Mouse (Mus musculus): ENCODE data around the gene Ankdd1a. TPM values are rescaled to one million over a fixed set of nuclear protein-coding genes. Genes with fewer than 3 reads are reported as not detected.

Ankdd1a gene
- polyA plus RNA-seq (2015; fragmentation: Nextera tagmentation; extraction: Ambion mirVana), result not detected in 2 replicates

DNA sequence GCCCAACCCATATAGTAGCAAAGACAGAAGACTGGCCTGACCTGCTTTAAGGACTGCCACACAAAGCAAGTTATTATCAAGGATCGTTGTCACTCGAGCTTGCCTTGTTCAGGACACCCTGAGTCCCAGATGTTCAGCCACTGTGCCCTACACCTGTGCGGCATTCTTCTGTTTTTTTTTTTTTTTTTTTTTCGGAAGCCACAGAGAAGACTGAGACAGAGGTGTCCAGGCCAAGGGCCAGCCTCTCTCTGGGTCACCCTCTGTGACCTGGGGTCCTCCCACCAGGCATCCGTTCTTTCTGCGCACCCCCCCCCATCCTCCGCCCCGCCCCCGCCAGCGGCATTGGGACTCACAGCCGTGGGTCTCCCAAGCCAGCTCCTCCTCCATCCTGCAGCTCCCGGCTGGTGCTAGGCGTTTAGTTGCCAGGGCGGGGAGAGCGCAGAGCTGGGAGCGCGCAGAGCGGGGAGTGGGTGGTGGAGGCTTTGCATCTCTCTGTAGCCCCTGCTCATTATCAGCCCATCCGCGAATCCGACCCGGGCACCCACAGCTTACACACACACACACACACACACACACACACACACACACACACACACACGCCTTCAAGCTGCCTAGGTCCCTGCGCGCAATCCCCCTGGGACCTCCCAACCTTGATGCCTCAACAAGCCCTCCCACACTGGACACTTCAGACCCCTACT is at the start of gene Ankdd1a:
TSS of gene Ankdd1a (minus strand) at position 387 of the 698 bp plus-strand sequence.
- 0 out of 2 replicates have a peak within 1 kb of the TSS, but pooled peaks have one; percentile 21 for H3K4me2 ChIP-seq
- H3K4me3 ChIP-seq (replicated peaks), result no peak within 1 kb of the TSS
- DNase-seq, result no peak
- no peaks in the 10 kb centered on the region for H3K9me3 ChIP-seq (replicated peaks)
- peaks cover 9% of the 10 kb centered on the region for H3K4me1 ChIP-seq (replicated peaks)
- no peak within 1 kb of the TSS for H3K27ac ChIP-seq
- 22% methylated on average over 17 of the region's 25 CpGs for WGBS (ENCODE audit: insufficient replicate concordance)
- no peaks in the 10 kb centered on the region for H3K36me3 ChIP-seq
- H3K9ac ChIP-seq, result no peak within 1 kb of the TSS
- no peak for ATAC-seq (ENCODE audit: low read depth)
- H3K27me3 ChIP-seq, result peaks cover 28% of the 10 kb centered on the region

DNA sequence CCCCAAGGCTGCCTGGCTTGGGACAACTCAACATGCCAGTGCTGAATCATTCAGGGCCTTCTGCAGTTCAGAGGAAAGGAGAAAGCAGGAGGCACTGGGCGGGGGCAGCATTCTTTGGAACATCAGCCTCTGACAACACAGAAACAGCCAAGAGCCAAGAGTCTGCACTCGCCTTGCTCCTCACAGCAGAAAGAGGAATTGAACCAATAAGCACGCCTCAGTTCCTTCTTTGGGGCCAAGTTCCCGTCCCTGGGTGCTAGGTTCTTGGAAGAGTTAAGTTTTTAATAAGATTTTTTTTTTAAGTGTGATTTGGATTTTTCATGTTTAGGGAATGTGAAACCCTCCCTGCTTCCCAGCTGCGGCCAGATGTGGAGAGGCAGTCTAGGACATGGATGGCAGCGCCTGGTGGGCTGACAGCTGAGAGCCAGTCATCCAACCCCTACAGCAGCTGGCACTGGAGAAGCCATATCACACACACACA is 49.5 kb upstream of the Ankdd1a start:
- H3K4me2 ChIP-seq, result no peak overlapping the region
- ATAC-seq (ENCODE audit: low read depth), result peak; percentile 32; the same call in 1 of the 2 replicates
- 76% methylated on average over 6 of the region's 6 CpGs for WGBS (ENCODE audit: insufficient replicate concordance)
- H3K27ac ChIP-seq, result peak overlapping the region; percentile 65
- no peaks in the 10 kb centered on the region for H3K9me3 ChIP-seq (replicated peaks)
- no peaks in the 10 kb centered on the region for H3K27me3 ChIP-seq
- H3K4me3 ChIP-seq (replicated peaks), result no peak overlapping the region
- H3K4me1 ChIP-seq (replicated peaks), result peaks cover 69% of the 10 kb centered on the region
- H3K9ac ChIP-seq, result 0 out of 2 replicates have a peak overlapping the region, but pooled peaks have one; percentile 19
- H3K36me3 ChIP-seq, result peaks cover 93% of the 10 kb centered on the region
- DNase-seq, result no peak

DNA sequence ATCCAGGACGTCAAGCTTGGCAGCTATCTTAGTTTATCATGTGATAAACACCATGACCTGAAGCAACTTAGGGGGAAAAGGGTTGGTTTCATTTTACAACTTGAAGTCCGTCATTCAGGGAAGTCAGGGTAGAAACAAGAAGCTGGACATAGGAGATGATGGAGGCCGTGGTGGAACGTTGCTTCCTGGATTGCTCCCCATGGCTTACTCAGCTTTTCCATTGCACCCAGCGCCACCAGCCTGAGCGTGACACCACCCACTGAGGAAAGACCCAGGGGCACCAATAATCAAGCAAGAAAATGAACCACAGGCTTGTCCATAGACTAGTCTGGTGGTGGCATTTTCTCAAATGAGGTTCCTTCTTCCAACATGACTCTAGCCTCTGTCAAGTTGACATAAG is 48.8 kb upstream of the Ankdd1a start:
- Histone ChIP-seq H3K36me3 (peaks cover 99% of the 10 kb centered on the region), H3K4me2 (no peak overlapping the region), H3K4me3 (replicated peaks) (no peak overlapping the region), H3K27me3 (no peaks in the 10 kb centered on the region), H3K27ac (peak overlapping the region; percentile 65), H3K4me1 (replicated peaks) (peaks cover 72% of the 10 kb centered on the region), H3K9ac (no peak overlapping the region), H3K9me3 (replicated peaks) (no peaks in the 10 kb centered on the region)
- 84% methylated on average over 6 of the region's 6 CpGs for WGBS (ENCODE audit: insufficient replicate concordance)
- no peak for DNase-seq
- no peak for ATAC-seq (ENCODE audit: low read depth)

DNA sequence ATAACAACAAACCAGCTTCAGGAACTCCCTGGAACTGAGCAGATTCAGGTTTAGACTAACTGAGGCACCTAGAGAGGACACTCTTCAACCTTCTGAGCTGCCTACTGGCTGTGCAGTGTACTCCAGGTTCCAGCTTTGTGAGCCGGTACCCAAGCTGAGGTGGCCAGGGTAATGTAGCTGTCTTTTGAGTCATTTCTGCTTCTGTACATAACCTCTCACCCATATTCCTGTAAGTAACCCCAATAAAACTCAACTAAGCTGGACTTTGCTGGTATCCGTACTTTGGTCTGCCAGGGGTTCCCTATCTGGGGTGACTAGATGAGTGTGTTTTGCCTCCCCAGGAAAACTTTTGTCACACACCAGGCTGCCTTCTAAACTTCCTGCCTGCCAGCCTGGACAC is 44.7 kb upstream of the Ankdd1a start:
- Histone ChIP-seq H3K4me1 (replicated peaks) (peaks cover 79% of the 10 kb centered on the region), H3K4me3 (replicated peaks) (no peak overlapping the region), H3K9ac (0 out of 2 replicates have a peak overlapping the region, but pooled peaks have one; percentile 3), H3K27ac (peak overlapping the region; percentile 42; the same call in 1 of the 2 replicates), H3K4me2 (no peak overlapping the region), H3K27me3 (no peaks in the 10 kb centered on the region), H3K36me3 (peaks cover 100% of the 10 kb centered on the region), H3K9me3 (replicated peaks) (no peaks in the 10 kb centered on the region)
- DNase-seq, result no peak
- 93% methylated on average over 2 of the region's 2 CpGs for WGBS (ENCODE audit: insufficient replicate concordance)
- ATAC-seq (ENCODE audit: low read depth), result no peak

GRCm38 (mm10) chr9:65563073-65563472 is 43.1 kb upstream of the Ankdd1a start:
- peak overlapping the region; percentile 43 for H3K27ac ChIP-seq

DNA sequence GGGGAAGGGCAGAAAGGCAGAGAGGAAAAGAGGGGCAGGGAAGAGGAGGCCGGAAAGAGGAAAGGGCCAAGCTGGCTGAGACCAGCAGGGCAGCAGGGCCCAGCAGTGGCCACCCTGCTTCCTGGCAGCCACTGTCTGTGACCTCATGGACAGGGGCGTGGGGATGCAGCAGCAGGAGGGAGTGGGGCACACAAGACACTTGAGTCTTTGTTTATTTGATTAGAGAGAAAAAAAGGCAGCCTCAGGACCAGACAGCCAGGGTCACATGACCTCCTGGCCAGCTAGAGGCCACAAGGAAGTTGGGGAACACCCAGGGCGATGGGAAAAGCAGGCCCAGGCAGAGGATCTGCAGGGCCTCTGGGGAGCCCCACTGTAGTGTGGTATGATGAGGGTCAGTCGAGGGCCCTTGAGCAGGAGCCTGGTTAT is 42.1 kb upstream of the Ankdd1a start:
- Histone ChIP-seq H3K4me1 (replicated peaks) (peaks cover 91% of the 10 kb centered on the region), H3K4me3 (replicated peaks) (no peak overlapping the region), H3K4me2 (no peak overlapping the region), H3K9me3 (replicated peaks) (no peaks in the 10 kb centered on the region), H3K9ac (no peak overlapping the region), H3K27me3 (no peaks in the 10 kb centered on the region), H3K27ac (peak overlapping the region; percentile 48), H3K36me3 (peaks cover 100% of the 10 kb centered on the region)
- ATAC-seq (ENCODE audit: low read depth) (no peak), DNase-seq (no peak)
- 73% methylated on average over 4 of the region's 4 CpGs for WGBS (ENCODE audit: insufficient replicate concordance)

More at GRCm38 (mm10) chr9:65563073-65563472, 43.1 kb upstream of the Ankdd1a start:
- no peak for DNase-seq
- no peak for ATAC-seq (ENCODE audit: low read depth)
- Histone ChIP-seq H3K4me3 (replicated peaks) (no peak overlapping the region), H3K36me3 (peaks cover 100% of the 10 kb centered on the region), H3K9me3 (replicated peaks) (no peaks in the 10 kb centered on the region), H3K4me2 (no peak overlapping the region), H3K9ac (no peak overlapping the region), H3K27me3 (no peaks in the 10 kb centered on the region), H3K4me1 (replicated peaks) (peaks cover 81% of the 10 kb centered on the region)
- 89% methylated on average over 5 of the region's 5 CpGs for WGBS (ENCODE audit: insufficient replicate concordance)

GRCm38 (mm10) chr9:65561016-65561415 is 41.0 kb upstream of the Ankdd1a start:
- Histone ChIP-seq H3K36me3 (peaks cover 100% of the 10 kb centered on the region), H3K4me2 (no peak overlapping the region), H3K27ac (no peak overlapping the region; the same call in 1 of the 2 replicates), H3K27me3 (no peaks in the 10 kb centered on the region), H3K4me1 (replicated peaks) (peaks cover 91% of the 10 kb centered on the region), H3K9me3 (replicated peaks) (no peaks in the 10 kb centered on the region), H3K4me3 (replicated peaks) (no peak overlapping the region), H3K9ac (no peak overlapping the region)
- no peak for DNase-seq
- 0 out of 2 replicates have a peak, but pooled peaks have one; percentile 10 for ATAC-seq (ENCODE audit: low read depth)
- 69% methylated on average over 4 of the region's 4 CpGs for WGBS (ENCODE audit: insufficient replicate concordance)

- Histone ChIP-seq H3K4me3 (replicated peaks) (no peak overlapping the region), H3K36me3 (peaks cover 97% of the 10 kb centered on the region), H3K4me1 (replicated peaks) (peaks cover 92% of the 10 kb centered on the region), H3K9ac (no peak overlapping the region), H3K9me3 (replicated peaks) (no peaks in the 10 kb centered on the region), H3K27me3 (no peaks in the 10 kb centered on the region), H3K4me2 (no peak overlapping the region), H3K27ac (peak overlapping the region; percentile 99)
- WGBS (ENCODE audit: insufficient replicate concordance), result 96% methylated on average over 6 of the region's 6 CpGs
- no peak for ATAC-seq (ENCODE audit: low read depth)
- no peak for DNase-seq
These were observed 38.8 kb upstream of the Ankdd1a start for GRCm38 (mm10) chr9:65558806-65559205.

GRCm38 (mm10) chr9:65556979-65557378 is 37.0 kb upstream of the Ankdd1a start:
- ATAC-seq (ENCODE audit: low read depth) (no peak), DNase-seq (no peak)
- Histone ChIP-seq H3K36me3 (peaks cover 97% of the 10 kb centered on the region), H3K4me1 (replicated peaks) (peaks cover 92% of the 10 kb centered on the region), H3K27me3 (no peaks in the 10 kb centered on the region), H3K4me3 (replicated peaks) (no peak overlapping the region), H3K9ac (peak overlapping the region; percentile 80), H3K27ac (peak overlapping the region; percentile 99), H3K4me2 (no peak overlapping the region), H3K9me3 (replicated peaks) (no peaks in the 10 kb centered on the region)
- 91% methylated on average over 5 of the region's 5 CpGs for WGBS (ENCODE audit: insufficient replicate concordance)

DNA sequence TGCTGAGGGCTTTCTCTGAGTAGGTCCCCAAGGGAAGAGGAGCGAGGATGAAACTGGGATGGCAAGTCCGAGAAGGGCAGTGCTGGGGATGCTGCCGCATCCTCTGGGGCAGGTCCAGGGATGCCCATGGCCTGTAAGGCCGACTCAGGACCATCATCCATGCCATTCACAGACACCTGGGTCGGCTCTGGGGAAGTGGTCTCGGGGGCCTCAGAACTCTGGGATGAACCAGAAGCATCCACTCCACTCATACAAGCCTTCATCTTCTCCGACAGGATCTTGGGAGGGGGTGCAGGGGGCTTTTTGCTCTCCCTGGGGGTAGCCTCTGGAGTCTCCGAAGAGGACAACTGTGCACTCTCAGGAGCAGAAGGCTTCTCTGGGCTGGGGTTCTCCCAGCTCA is 36.4 kb upstream of the Ankdd1a start:
- DNase-seq, result no peak
- Histone ChIP-seq H3K27ac (peak overlapping the region; percentile 99), H3K9me3 (replicated peaks) (no peaks in the 10 kb centered on the region), H3K4me1 (replicated peaks) (peaks cover 92% of the 10 kb centered on the region), H3K4me3 (replicated peaks) (no peak overlapping the region), H3K27me3 (no peaks in the 10 kb centered on the region), H3K9ac (peak overlapping the region; percentile 80), H3K4me2 (0 out of 2 replicates have a peak overlapping the region, but pooled peaks have one; percentile 73), H3K36me3 (peaks cover 92% of the 10 kb centered on the region)
- WGBS (ENCODE audit: insufficient replicate concordance), result 86% methylated on average over 8 of the region's 8 CpGs
- ATAC-seq (ENCODE audit: low read depth), result no peak

- 53% methylated on average over 4 of the region's 4 CpGs for WGBS (ENCODE audit: insufficient replicate concordance)
- Histone ChIP-seq H3K4me1 (replicated peaks) (peaks cover 93% of the 10 kb centered on the region), H3K27me3 (no peaks in the 10 kb centered on the region), H3K36me3 (peaks cover 85% of the 10 kb centered on the region), H3K9ac (peak overlapping the region; percentile 80), H3K9me3 (replicated peaks) (no peaks in the 10 kb centered on the region), H3K4me2 (peak overlapping the region; percentile 73), H3K4me3 (replicated peaks) (peak overlapping the region; percentile 38), H3K27ac (peak overlapping the region; percentile 99)
- ATAC-seq (ENCODE audit: low read depth) (0 out of 2 replicates have a peak, but pooled peaks have one; percentile 6), DNase-seq (no peak)
These were observed 35.6 kb upstream of the Ankdd1a start for GRCm38 (mm10) chr9:65555621-65556020.

Measured in liver, embryonic 13.5 days (tissue).